Mouse (Mus musculus): Measurements from ENCODE around the gene Abca13.

DNA sequence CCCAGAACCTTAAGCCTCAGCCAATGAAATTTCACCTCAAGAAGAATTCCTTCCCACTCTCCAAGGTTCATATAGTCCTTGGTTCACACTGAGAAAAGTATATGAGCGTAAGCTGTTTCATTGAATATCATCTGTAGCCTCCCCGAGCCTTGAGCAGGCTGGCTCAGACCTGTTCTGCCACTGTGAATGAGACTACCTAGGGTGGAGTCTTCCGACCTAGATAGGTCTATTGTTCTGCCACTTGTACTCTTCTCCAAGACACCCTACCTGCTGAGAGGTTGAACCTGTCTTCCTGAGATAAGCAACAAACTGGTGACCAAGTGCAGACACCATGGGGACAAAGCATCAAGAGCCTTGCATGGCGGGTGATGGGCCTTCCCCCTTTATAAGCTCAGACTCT is 45.6 kb upstream of the Abca13 start:
- TF ChIP-seq POLR2A (IDR thresholded peaks at IDR 0.05; ENCODE audit: borderline replicate concordance, extremely low read depth, insufficient read depth, insufficient read length, poor library complexity, severe bottlenecking), result no peak
- no peak for TF ChIP-seq CTCF (IDR thresholded peaks at IDR 0.05; ENCODE audit: borderline replicate concordance, extremely low read depth, insufficient read depth, insufficient read length)

All from brain, embryonic 14.5 days (tissue).